Mouse (Mus musculus) embryonic fibroblast, embryonic 13.5 days (primary cell): ENCODE measurements around the gene Idh1.

Experiments
- CTCF ChIP-seq: IDR thresholded peaks from 2 replicates; pipeline ENCODE4 v1.5.1; 2011; ENCODE audit warnings: mild to moderate bottlenecking, control low read depth, low read length, moderate library complexity, borderline replicate concordance; ENCODE audit not compliant: insufficient read depth
- POLR2A ChIP-seq: IDR thresholded peaks from 2 replicates; pipeline ENCODE4 v1.6.1; 2011; ENCODE audit warnings: low read depth, mild to moderate bottlenecking, control low read depth, low read length, moderate library complexity

GRCm38 (mm10) chr1:65198861-65199260, 12.6 kb upstream of the Idh1 start:
- no peak for TF ChIP-seq POLR2A
- no peak for TF ChIP-seq CTCF
